Mouse (Mus musculus) lung, embryonic 15.5 days (tissue): ENCODE measurements around the gene Eif5. TPM values are rescaled to one million over a fixed set of nuclear protein-coding genes. Genes with fewer than 3 reads are reported as not detected.

Source experiments
- ATAC-seq: fragments of 200-750 bp; cut with Nextera tagmentation; 2 replicates; pipeline ENCODE4 v1.8.0; 2017; ENCODE audit warnings: moderate number of reproducible peaks, borderline replicate concordance; ENCODE audit not compliant: low FRiP score, low TSS enrichment; ENCODE audit errors: extremely low read depth
- H3K27ac ChIP-seq: fragments of 300-500 bp; sonication (generic); 2 replicates; pipeline ENCODE4 v1.5.1; 2015; ENCODE audit warnings: moderate library complexity, mild to moderate bottlenecking, inconsistent platforms
- H3K27me3 ChIP-seq: fragments of 300-500 bp; sonication (generic); 2 replicates; pipeline ENCODE4 v1.6.1; 2015; ENCODE audit warnings: inconsistent platforms
- H3K36me3 ChIP-seq: fragments of 300-500 bp; sonication (generic); 2 replicates; pipeline ENCODE4 v1.6.1; 2015; ENCODE audit warnings: inconsistent platforms
- H3K4me1 ChIP-seq: fragments of 300-500 bp; sonication (generic); 2 replicates; pipeline ENCODE4 v1.6.1; 2015; ENCODE audit warnings: inconsistent platforms
- H3K4me2 ChIP-seq: fragments of 300-500 bp; sonication (generic); 2 replicates; pipeline ENCODE4 v1.6.1; 2015; ENCODE audit warnings: inconsistent platforms, mild to moderate bottlenecking, moderate library complexity
- H3K4me3 ChIP-seq: fragments of 300-500 bp; sonication (generic); 2 replicates; pipeline ENCODE4 v1.5.1; 2015; ENCODE audit warnings: mild to moderate bottlenecking, inconsistent platforms
- H3K9ac ChIP-seq: fragments of 300-500 bp; sonication (generic); 2 replicates; pipeline ENCODE4 v1.6.1; 2015; ENCODE audit warnings: inconsistent platforms
- H3K9me3 ChIP-seq: fragments of 300-500 bp; sonication (generic); 2 replicates; pipeline ENCODE4 v1.6.1; 2016; ENCODE audit warnings: inconsistent platforms
- WGBS: fragments of 180-500 bp; shearing (Covaris S2); methylation state at CpG from one replicate; pipeline ENCODE4 v1.1.7; 2015; 5-methylcytosine and 5-hydroxymethylcytosine counted together
- polyA plus RNA-seq: library from polyadenylated mRNA; unstranded; fragments of >200 nt; fragmentation: Nextera tagmentation; extraction: Ambion mirVana; gene quantifications from 2 replicates; pipeline ENCODE4 v1.2.1, GENCODE M21; 2015

The Eif5 gene
- polyA plus RNA-seq, 1 experiment from 2014 or later = 471 TPM

- peaks cover 28% of the 10 kb centered on the region for H3K4me1 ChIP-seq
- H3K4me2 ChIP-seq = no peak overlapping the region
- H3K27me3 ChIP-seq = no peaks in the 10 kb centered on the region
- H3K27ac ChIP-seq = no peak overlapping the region
- H3K9ac ChIP-seq = no peak overlapping the region
- ATAC-seq = no peak
- 53% methylated on average over 7 of the region's 7 CpGs for WGBS
- no peak overlapping the region for H3K4me3 ChIP-seq
- no peaks in the 10 kb centered on the region for H3K36me3 ChIP-seq
- no peaks in the 10 kb centered on the region for H3K9me3 ChIP-seq
These were observed 34.6 kb downstream of the Eif5 start for GRCm38 (mm10) chr12:111572406-111572805.

- Histone ChIP-seq H3K9me3 (no peaks in the 10 kb centered on the region), H3K27me3 (no peaks in the 10 kb centered on the region), H3K4me3 (peak overlapping the region; percentile 99), H3K27ac (no peak overlapping the region; the same call in 1 of the 2 replicates), H3K9ac (peak overlapping the region; percentile 10), H3K4me2 (peak overlapping the region; percentile 71), H3K4me1 (peaks cover 28% of the 10 kb centered on the region), H3K36me3 (no peaks in the 10 kb centered on the region)
- no peak for ATAC-seq
- 33% methylated on average over 6 of the region's 6 CpGs for WGBS
These were observed 35.5 kb downstream of the Eif5 start for GRCm38 (mm10) chr12:111573315-111573714.

- H3K4me1 ChIP-seq = peaks cover 28% of the 10 kb centered on the region
- H3K4me2 ChIP-seq = peak within 1 kb of the TSS; percentile 71
- H3K27me3 ChIP-seq = no peaks in the 10 kb centered on the region
- peak; percentile 98 for ATAC-seq
- peak within 1 kb of the TSS; percentile 99 for H3K4me3 ChIP-seq
- H3K27ac ChIP-seq = peak within 1 kb of the TSS; percentile 94
- no peaks in the 10 kb centered on the region for H3K9me3 ChIP-seq
- H3K36me3 ChIP-seq = no peaks in the 10 kb centered on the region
- under 1% methylated on average over 73 of the region's 75 CpGs for WGBS
- H3K9ac ChIP-seq = peak within 1 kb of the TSS; percentile 99
These were observed 36.5 kb downstream of the Eif5 start, which contains the start of gene Mark3 for GRCm38 (mm10) chr12:111574074-111574886. Gene Mark3 (plus strand): TSS chr12:111574523.

- Histone ChIP-seq H3K9ac (peak overlapping the region; percentile 99), H3K27ac (peak overlapping the region; percentile 94), H3K4me3 (peak overlapping the region; percentile 99), H3K4me1 (peaks cover 28% of the 10 kb centered on the region), H3K36me3 (no peaks in the 10 kb centered on the region), H3K9me3 (no peaks in the 10 kb centered on the region), H3K4me2 (peak overlapping the region; percentile 71), H3K27me3 (no peaks in the 10 kb centered on the region)
- peak; percentile 51 for ATAC-seq
- WGBS = under 1% methylated on average over 58 of the region's 58 CpGs
These were observed 37.3 kb downstream of the Eif5 start for GRCm38 (mm10) chr12:111574887-111575838.

GRCm38 (mm10) chr12:111583058-111583457 is 45.2 kb downstream of the Eif5 start:
- WGBS = 90% methylated on average over 1 of the region's 1 CpGs
- no peak overlapping the region for H3K4me2 ChIP-seq
- no peak overlapping the region for H3K27ac ChIP-seq
- no peak overlapping the region for H3K4me3 ChIP-seq
- no peak overlapping the region for H3K9ac ChIP-seq
- no peaks in the 10 kb centered on the region for H3K27me3 ChIP-seq
- H3K36me3 ChIP-seq = no peaks in the 10 kb centered on the region
- ATAC-seq = no peak
- no peaks in the 10 kb centered on the region for H3K4me1 ChIP-seq
- no peaks in the 10 kb centered on the region for H3K9me3 ChIP-seq

GRCm38 (mm10) chr12:111584401-111584800 is 46.6 kb downstream of the Eif5 start:
- no peak overlapping the region for H3K4me2 ChIP-seq

GRCm38 (mm10) chr12:111587252-111587651 is 49.4 kb downstream of the Eif5 start:
- ATAC-seq = no peak
- WGBS = 74% methylated on average over 12 of the region's 12 CpGs
- Histone ChIP-seq H3K4me2 (no peak overlapping the region), H3K4me1 (peaks cover under 1% of the 10 kb centered on the region; the same call in 1 of the 2 replicates), H3K36me3 (no peaks in the 10 kb centered on the region), H3K4me3 (no peak overlapping the region), H3K9ac (no peak overlapping the region), H3K9me3 (no peaks in the 10 kb centered on the region), H3K27ac (no peak overlapping the region), H3K27me3 (no peaks in the 10 kb centered on the region)

More at GRCm38 (mm10) chr12:111584401-111584800, 46.6 kb downstream of the Eif5 start:
- ATAC-seq = no peak
- 67% methylated on average over 1 of the region's 1 CpGs for WGBS
- no peaks in the 10 kb centered on the region for H3K9me3 ChIP-seq
- no peaks in the 10 kb centered on the region for H3K27me3 ChIP-seq
- no peak overlapping the region for H3K9ac ChIP-seq
- no peaks in the 10 kb centered on the region for H3K4me1 ChIP-seq
- H3K27ac ChIP-seq = no peak overlapping the region
- H3K36me3 ChIP-seq = no peaks in the 10 kb centered on the region
- H3K4me3 ChIP-seq = no peak overlapping the region

GRCm38 (mm10) chr12:111592407-111593021 is 54.7 kb downstream of the Eif5 start:
- Histone ChIP-seq H3K4me1 (peaks cover 5% of the 10 kb centered on the region; the same call in 1 of the 2 replicates), H3K4me3 (no peak overlapping the region), H3K4me2 (no peak overlapping the region), H3K9ac (no peak overlapping the region), H3K9me3 (no peaks in the 10 kb centered on the region), H3K27ac (no peak overlapping the region), H3K27me3 (no peaks in the 10 kb centered on the region), H3K36me3 (peaks cover 33% of the 10 kb centered on the region)
- no peak for ATAC-seq
- WGBS = 61% methylated on average over 14 of the region's 14 CpGs

- Histone ChIP-seq H3K4me2 (no peak overlapping the region), H3K4me1 (peaks cover 5% of the 10 kb centered on the region; the same call in 1 of the 2 replicates), H3K9me3 (no peaks in the 10 kb centered on the region), H3K36me3 (peaks cover 44% of the 10 kb centered on the region), H3K9ac (no peak overlapping the region), H3K27me3 (no peaks in the 10 kb centered on the region), H3K27ac (no peak overlapping the region), H3K4me3 (no peak overlapping the region)
- ATAC-seq = no peak
- WGBS = 71% methylated on average over 2 of the region's 2 CpGs
These were observed 56.0 kb downstream of the Eif5 start for GRCm38 (mm10) chr12:111593775-111594174.
